Mouse (Mus musculus) neutrophil, adult 65 days (primary cell): ENCODE measurements around the gene Gsg1. TPM values are rescaled to one million over a fixed set of nuclear protein-coding genes. Genes with fewer than 3 reads are reported as not detected.

Experiments
- total RNA-seq: library from RNA; stranded (reverse); gene quantifications from 2 replicates; pipeline ENCODE4 v1.2.4, GENCODE M21; 2023

Gene Gsg1
- 0.61 TPM in 1 of 2 replicates, not detected in the other for total RNA-seq

GRCm38 (mm10) chr6:135254153-135254552 is at the start of gene Gsg1:
Gene Gsg1 (minus strand): TSS chr6:135254351.

GRCm38 (mm10) chr6:135197921-135198532 is 56.1 kb downstream of the Gsg1 start, which contains the start of the genes Fam234b and Hebp1:
Gene Fam234b (plus strand): TSS chr6:135197977.
Gene Hebp1 (minus strand): TSS chr6:135198022.

Other genes starting within 250 kb of the Gsg1 start
- gene Ddx47, start 242.7 kb downstream of the Gsg1 start, total RNA-seq = 68.4 and 87.3 TPM in 2 replicates
- 0.22 and 1.0 TPM in 2 replicates for gene Gprc5a, start 188.7 kb downstream of the Gsg1 start, total RNA-seq
- gene Gprc5d, start 136.1 kb downstream of the Gsg1 start, total RNA-seq = not detected in 2 replicates
- 4.4 and 4.9 TPM in 2 replicates for gene Fam234b, start 56.4 kb downstream of the Gsg1 start, total RNA-seq
- gene Hebp1, start 56.3 kb downstream of the Gsg1 start, total RNA-seq = 12.8 and 15.9 TPM in 2 replicates
- gene Pbp2, start 56.1 kb upstream of the Gsg1 start, total RNA-seq = not detected in 2 replicates
- gene Emp1, start 108.2 kb upstream of the Gsg1 start, total RNA-seq = 47.6 and 51.9 TPM in 2 replicates